Mouse (Mus musculus) induced T-regulatory cell, adult 2 months (primary cell): ENCODE measurements around the gene Chd1l.

Experiments used
- DNase-seq: peaks from one replicate; pipeline ENCODE4 v3.0.0-alpha.2; 2012; ENCODE audit warnings: low read depth

The Chd1l gene

DNA sequence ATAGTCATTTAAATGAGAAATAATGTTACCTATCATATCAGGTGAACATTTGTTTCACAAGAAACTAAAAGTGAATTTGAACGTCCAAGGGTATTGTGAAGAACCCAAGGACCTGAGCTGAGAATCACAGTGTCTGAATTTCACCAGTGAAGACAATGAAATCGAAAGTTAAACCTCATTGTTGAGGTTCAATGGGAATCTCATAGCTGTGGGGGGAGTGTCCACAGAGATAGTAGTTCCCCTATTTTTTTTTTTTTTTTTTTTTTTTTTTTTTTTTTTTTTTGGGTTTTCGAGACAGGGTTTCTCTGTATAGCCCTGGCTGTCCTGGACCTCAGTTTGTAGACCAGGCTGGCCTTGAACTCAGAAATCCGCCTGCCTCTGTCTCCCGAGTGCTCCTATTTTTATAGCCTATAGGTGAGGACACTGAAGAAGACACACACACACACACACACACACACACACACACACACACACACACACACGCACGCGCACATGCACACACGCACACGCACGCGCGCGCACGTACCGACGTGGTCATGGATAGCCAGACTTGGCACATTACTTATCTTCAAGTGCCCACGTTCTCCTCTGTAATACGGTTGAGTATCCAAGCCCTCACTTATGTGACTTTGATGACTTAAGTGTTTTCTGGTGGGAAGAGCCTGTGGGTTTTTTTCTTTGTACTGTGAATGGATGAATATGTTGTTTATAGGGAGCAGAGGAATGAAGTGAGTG, 7.3 kb upstream of the Chd1l start:
- no peak for DNase-seq

DNA sequence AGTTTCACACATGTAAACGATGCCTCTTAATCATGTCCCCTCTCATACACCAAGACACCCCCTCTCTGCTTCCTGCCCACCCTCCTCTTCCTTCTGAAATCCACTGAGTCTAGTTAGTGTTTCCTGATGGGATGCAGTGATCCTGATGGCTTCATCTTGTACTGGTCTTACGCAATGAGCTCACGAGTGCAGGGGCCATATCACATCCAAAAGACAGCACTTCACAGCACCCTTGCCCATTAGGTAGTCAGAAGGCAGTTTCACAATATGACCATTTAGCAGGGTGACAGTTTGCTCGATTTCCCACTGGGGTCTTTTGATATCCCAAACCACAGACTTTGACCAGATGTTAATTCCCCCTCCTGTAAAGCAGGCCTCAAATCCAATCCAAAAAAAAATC, 5.9 kb upstream of the Chd1l start:
- no peak for DNase-seq

DNA sequence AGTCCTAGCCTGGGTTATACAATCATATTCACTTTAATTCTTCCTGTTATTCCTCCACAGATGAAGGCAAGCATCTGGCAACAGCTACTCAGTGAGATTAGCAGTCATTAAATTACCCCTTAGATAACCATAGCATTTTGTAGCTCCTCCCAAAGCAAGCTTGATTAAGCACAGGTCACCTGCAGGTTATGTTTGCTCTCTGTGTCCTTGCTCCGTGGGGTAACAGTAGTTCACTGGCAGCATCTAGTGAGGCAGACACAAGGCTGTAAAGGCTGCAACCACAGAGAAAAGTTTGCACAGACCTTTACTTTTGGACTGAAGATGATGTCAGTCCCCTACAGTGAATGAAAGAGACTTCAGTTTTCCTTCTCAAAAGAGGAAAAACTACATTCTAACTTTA, 5.2 kb upstream of the Chd1l start:
- DNase-seq: no peak

DNA sequence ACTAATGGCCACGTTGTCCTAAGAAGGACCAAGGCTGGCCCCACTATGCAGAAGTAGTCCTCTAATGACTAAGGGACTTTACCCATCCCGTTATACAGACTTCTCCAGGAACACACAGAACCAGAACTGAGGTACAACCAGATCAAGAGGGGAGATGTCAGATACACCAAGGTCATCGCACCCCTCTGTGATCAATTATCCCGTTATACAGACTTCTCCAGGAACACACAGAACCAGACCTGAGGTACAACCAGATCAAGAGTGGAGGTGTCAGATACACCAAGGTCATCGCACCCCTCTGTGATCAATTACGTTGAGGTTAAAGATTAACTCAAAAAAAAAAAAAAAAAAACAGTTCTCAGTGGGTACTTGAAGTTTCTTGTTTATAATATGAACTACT, 1.0 kb upstream of the Chd1l start:
- no peak for DNase-seq

DNA sequence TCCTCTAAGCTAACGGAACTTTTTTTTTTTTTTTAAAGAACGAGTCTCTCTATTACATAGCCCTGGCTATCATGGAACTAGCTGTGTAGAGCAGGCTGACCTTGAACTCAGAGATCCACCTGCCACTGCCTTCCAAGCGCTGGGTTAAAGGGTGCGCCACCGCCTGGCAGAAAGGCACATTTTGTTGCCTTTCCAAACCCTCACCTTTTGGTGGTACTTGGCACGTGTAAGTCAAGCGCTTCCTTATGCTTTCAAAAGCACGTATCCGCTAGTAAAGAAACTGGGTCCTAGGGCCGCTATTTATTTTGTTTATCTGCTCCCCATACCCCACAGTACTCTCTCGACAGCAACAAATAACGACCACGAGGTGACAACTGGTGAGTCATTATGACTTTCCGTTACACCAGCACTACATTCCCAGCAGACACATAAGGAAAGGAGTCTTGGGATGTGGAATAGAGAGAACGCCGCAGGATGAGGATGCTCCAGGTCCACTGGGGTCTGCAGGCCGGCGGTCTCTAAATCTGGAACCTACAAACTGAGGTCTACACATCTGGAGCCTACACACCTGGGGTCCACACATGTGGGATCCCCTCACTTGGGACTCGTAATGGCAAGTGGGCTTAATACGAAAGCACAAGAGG, 680 bp downstream of the Chd1l start:
- DNase-seq: peak; percentile 82

DNA sequence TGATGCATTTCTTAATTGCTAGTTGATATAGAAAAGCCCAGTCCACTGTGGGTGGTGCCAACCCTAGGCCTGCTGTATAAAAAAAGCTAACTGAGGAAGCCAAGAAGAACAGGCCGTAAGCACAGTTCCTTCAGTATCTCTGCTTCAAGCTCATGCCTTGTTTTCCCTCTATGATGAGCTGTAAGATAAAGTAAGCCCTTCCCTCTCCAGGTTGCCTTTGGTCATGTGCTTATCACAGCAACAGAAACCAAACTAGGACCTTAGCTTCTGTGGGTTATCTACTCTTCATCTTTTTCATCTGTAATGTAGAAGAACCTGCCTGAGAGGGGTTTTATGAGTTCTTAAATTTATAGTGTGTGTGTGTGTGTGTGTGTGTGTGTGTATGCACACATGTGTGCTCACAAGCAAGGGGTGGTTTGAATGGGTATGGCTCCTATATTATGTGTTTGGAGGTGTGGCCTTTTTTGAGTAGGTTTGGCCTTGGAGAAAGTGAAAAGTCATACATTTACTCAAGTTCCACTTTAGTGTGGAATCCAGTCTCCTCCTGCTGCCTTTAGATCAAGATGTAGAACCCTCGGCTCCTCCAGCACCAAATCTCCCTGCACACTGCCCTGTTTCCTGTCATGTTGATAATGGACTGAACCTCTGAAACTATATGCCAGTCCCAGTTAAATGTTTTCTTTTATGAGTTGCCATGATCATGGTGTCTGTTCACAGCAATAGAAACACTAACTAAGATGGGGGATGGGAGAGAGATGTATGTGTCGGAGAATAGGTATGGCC, 9.8 kb downstream of the Chd1l start:
- DNase-seq: no peak

DNA sequence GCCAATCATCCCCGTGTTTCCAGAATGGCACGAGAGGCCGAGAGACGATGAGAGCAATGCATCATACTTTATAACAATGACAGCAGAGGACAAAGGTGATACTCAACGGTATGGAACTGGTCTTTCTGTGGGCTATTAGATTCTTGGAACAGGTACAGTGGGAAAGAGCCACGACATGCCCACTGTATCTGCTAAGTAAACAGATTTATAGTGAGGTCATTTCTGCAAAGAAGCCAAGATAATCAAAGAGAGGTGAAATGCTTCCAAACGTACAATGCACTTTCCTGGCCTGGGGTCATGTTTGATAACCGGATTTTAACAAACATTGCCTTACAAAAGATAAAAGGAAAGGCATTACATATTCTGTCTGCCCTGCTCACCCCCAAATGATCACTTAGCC, 13.2 kb downstream of the Chd1l start:
- no peak for DNase-seq

DNA sequence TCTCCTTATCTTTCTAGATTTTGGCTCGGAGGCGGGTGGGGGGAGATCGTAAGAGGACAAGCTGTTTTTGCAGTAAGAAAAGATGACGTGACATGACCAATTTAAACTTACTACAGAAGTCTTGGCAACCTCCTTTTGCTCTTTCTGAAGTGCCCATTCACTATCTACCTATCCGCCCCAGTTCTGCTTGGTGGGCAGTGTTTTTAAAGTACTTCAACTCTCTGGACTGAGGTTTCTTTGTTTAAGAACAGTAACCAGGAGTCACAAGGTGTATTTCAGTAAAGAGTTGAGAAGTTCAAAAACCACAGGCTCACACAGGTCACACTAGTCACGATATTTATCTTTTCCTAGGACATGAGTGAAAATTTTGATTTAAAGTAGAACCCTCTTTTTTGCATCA, 14.9 kb downstream of the Chd1l start:
- DNase-seq: no peak

DNA sequence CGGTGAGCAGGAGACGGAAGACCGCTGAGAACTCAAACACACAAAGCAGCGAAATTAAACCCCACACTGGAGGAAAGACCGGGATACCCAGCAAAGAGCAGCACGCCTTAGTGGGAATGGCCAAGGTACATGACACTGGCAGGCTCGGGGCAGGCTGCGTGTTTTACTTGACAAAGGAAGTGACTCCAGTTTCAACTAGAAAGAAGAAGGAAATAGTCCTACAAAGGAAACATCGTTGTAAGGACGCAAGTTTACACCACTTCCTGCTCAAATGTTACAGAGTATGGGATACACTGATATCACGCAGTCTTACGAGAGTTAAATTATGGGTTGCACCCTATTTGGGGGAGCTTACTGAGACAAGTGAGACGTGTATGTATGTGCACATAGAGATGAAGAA, 15.9 kb downstream of the Chd1l start:
- DNase-seq: no peak

DNA sequence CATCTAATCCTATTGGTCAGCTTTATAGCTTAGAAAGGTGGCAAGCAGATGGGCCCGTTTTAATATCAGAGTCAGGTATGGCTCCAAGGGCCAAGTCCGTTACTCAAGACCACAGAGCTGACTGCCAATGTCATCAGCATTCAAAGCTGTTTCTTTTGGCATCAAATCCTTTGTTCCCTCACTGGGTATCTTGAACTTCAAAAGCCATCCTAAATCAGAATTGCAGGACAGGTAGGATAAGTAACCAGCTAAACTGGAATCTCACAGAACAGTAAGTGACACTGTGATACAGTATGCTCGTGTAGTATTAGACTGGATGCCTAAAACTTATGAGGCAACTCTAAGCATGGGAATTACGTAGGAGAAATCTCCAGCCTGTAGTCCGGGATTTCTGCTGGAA, 16.9 kb downstream of the Chd1l start:
- no peak for DNase-seq

DNA sequence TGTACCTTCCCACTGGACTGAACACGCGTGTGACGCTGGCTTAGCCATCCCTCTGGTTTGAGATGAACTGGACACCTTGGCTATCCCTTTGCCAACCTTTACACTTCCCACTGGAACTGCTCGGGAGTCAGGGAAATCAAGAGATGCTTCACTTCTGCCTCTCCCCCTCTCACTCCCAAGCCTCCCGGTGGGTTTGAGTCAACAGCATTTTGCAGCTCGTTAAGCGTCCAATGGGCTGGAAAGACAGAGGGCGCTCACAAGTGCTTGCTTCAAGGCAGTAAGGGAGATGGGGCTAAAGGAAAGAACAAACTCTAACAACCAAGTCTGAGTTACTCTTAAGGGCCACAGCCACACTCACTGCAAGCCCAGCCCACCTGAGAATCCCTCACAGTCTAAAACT, 19.3 kb downstream of the Chd1l start:
- DNase-seq: no peak

DNA sequence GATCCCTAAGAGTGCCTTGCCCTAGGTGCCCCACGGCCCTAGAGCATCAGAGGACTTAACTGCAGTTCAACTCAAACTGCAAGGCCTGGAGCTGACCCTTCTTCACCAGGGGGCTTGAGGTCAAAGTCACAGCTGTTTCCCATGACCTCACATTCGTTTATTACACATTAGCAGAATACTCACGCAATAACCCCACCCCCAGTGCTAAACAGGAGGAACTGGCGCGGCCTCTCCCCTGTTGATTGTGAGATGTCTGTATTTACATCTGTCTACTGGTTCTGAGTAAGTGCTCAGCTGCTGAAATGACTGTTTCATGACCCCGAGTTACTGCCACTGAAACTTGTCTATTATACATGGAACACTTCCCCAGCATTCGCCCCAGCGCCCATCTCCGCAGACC, 22.3 kb downstream of the Chd1l start:
- DNase-seq: no peak

DNA sequence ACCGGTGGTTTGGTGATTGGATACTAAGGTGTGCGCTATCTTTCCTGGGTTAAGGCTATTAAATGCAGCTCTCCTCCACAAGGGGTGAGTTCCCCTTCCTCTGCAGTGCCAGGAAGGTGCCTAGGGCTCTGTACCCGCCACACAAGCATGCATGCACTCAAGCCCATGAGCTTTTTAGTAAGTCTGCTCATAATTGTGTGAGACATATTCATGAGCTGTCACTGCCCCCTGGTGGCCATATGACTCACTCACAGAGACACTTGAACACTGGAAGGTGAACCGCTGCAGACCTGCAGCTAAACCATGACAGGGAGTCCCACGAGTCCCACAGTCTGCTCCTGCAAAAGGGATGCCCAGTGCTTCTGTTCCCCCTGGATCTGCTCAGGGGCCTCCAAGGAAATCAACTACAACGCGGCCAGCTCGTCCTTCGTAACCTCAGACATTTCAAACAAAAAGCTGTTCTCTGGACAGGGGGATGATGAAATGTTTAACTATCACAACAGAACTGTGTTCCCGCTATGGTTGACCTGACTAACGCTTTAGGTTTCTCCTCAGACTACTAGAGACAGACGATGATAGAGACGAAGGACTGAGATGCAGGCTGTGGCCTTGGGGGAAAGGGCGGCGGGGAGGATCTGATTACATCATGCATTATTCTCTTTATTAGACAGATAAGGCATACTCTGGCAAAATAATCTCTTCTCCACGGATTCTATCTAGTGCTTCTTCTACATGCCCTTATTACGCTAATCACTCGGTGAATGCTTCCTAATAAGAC, 24.4 kb downstream of the Chd1l start:
- DNase-seq: peak; percentile 79

DNA sequence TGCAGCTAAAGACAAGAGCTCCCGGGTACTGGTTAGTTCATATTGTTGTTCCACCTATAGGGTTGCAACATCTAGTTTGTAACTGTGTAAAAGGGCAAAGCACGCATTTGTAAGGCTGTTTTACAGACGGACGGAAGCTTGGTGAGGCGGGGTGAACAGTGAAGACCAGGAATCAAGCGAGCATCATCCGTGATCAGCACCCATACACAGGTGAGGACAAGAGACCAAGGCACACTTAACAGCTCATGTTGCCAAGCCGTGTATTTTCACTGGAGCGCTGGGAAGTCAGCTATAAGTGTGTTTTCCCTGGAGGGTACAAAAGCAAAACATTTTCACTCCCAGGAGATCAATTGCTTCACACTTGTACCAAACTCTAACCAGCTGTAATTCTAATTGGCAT, 36.2 kb downstream of the Chd1l start:
- DNase-seq: no peak

DNA sequence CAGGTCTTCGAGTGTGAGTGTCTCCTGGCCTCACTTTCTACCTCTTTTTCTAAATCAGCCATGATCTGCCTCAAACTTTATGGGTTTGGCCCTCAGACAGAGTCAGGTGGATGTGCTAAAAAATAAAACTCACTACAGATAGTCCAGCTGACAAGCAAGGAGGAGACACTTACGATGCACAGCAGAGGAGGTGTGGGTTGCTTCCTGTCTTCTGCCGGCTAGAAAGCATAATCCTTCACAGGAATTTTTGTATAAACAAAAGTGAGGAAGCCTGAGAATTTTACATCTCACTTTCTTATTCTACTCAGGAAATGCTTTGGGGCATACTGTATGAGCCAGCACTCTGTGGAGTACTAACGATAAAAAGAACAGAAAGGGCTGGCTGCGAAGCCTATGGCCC, 45.4 kb downstream of the Chd1l start:
- no peak for DNase-seq

DNA sequence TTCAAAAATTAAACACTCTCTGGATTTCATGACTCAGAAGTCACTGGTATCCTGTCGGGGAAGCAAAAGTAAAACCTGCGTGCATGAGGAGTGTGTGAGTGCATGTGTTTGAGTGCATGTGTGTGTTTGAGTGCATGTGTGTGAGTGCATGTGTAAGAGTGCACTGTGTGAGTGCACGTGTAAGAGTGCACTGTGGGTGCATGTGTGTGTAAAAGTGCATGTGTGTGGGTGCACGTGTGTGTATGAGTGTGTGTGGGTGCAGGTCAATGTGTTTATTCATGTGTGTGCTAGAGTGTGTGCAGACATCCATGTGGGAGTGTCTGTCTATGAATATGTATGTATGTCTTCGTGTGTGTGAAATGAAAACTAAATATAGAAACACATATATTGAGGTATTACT, 51.4 kb downstream of the Chd1l start:
- DNase-seq: no peak

DNA sequence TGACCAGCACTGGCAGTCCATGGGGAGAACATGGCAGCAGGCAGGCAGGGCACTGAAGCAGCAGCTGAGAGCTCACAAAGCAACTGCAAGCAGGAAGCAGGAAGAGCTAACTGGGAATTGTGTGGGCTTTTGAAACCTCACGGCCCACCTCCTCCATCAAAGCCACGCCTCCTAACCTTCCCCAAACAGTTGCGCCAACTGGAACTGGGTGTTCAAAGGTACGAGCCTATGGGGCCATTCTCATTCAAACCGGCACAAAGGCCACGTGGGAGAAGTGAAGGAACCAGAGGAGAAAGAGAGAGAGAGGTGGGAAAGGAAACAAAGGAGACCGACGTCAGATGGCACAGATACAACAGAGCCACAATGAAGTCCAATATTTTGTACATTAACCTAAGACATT, 63.8 kb downstream of the Chd1l start:
- DNase-seq: no peak

DNA sequence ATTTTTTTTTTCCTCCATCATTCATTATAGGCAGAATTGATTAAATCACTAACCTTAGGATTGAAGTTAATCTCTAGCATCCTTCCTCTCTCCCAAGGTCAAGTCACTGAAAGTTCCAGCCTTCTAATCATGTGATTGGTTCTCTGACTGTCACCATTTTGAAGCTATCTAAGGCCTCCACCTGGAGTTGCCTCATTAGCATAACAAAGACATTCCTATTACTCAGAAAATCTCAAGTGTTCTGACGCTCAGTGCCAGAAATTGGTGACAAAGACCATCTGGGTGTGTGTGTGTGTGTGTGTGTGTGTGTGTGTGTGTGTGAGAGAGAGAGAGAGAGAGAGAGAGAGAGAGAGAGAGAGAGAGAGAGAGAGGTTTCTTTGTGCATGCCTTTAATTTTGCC, 69.8 kb downstream of the Chd1l start:
- DNase-seq: no peak

DNA sequence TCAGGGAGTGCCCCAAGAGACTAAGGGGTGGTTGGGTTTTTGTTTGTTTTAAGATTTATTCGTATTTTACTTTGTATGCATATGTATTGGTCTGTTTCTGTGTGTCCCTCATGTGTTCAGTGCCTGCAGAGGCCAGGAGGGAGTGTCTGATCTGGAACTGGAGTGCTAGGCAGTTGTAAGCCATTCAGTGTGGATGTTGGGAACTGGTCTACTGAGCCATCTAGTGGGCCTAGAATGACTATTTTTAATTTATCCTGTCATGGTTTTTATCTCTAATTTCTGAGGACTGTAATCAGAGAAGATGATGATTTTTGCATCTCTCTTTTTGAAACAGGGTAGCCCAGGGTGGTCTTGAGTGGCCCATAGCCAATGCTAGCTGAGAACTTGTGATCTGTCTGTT, 71.4 kb downstream of the Chd1l start:
- no peak for DNase-seq

DNA sequence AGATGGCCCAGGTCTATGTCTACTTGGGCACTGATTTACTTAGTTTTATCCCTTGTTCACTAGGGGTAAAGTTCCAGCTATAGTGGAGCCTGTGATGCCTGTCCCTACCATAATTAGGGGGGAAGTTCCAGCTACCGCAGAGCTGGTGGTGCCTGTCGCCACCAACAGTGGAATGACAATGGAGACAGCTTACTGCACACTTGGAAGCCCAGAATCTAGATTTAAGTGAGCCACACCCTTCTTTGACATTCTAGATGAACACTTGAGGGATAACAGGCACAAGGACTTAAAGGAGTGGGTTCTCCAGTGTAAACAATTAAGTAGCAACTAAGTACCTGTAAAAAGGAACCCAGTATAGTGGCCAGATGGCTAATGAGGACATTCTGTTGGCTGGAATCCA, 73.0 kb downstream of the Chd1l start:
- DNase-seq: no peak

DNA sequence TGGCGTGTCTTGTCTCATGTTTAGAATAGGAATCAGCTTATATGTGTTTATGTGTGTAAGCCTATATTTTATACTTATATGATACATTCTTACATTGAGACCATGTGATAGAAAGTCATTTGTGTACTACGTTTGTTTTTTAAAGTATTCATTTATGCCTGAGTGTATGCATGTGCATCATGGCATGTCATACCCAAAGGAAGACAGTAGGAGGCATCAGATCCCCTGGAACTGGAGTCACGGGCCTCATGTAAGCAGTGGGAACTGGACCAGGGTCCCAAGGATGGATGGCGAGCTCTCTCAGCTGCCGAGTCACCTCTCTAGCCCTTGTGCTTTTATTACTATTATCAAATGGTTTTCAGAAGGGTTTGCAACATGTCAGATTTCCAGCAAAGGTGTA, 74.3 kb downstream of the Chd1l start:
- peak; percentile 2 for DNase-seq

DNA sequence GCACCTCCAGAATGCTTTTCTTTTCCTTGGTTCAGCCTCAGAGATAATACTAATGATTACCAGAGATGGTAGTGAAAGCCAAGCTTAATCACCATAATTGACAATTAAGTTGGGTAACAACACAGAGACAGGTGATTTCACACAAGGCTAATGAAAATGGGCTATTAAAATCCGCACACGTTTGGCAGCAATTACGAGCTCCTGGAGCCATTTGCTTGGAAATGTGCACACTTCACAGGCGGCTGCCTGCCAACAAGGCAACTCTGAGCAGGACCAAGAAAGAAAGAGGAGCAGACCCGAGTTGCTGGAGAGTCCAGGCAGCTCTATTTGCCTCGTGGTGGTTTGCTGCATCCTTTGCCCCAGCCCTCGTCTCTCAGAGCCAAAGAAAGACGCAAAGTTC, 84.5 kb downstream of the Chd1l start:
- DNase-seq: no peak

DNA sequence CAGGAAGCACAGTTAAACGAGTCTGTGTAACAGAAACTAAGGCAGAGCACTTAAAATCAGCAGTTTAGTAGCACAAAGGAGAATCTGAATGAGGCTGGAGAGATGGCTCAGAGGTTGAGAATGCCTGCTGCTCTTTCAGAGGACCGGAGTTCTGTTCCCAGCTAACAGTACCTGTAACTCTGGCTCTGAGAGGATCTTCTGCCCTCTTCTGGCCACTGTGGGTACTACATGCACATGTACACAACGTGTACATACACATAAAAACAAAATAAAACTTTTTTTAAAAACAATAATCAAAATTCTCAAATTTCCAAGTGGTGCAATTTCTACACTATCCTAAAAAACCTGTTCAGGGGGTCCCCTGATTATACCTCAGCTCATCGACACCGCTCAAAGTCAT, 85.2 kb downstream of the Chd1l start:
- peak; percentile 37 for DNase-seq
